Mouse (Mus musculus): ENCODE data around the gene Olfr358.

Olfr358 gene

DNA sequence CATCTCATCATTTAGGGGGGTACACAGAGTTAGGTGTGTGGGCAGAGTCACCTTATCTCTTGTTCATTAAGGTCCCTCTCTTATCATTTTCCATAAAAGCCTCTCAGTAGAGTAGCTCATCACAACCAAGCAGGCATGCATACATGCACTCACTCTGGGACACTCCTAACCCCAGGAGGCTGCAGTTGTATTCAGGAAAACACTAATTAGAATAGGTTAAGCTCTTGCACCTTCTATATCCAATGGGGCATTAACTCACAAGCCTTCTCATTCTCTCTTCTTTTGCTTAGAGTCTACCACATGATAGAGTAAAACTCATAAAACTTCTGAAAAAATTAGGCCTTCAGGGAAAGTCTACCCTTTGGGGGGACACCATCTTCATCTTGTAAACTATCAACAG is at the start of gene Olfr358:
TSS of gene Olfr358 (minus strand) at position 101 of the 400 bp plus-strand sequence.
- POLR2A ChIA-PET = no interaction called here
- CTCF ChIA-PET = no interaction called here

DNA sequence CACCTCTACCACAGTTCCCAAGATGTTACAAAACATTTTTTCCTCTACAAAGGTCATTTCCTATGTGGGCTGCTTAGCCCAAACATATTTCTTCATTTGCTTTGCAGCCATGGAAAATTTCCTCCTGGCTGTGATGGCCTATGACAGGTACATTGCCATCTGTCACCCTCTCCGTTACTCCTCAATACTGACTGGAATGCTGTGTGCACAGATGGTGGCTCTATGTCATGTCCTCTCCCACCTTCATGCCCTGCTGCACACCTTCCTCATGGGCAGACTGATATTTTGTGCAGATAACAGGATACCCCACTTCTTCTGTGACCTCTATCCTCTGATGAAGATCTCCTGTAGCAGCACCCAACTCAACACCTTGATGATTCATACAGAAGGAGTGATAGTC is 12.1 kb downstream of the Olfr358 start:
- POLR2A ChIA-PET = no interaction called here
- CTCF ChIA-PET = no interaction called here

DNA sequence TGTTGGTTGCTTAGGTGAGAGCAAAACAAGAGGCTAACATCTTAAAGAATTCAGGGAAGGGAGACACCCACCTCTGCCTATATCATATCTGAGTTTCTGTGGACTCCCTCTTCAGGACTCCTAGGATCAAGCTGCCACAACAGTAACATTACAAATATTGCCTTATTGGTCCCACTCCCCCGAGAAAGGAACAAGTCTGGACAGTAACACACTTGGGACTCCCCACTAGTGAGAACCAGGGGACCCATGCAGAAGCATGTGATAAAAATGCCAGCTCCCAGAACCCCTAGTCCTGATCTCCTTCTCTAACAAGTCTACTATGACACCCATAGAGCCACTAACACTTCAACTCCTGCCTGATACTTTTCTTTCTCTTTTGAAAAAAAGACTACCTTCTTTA is 15.6 kb downstream of the Olfr358 start, which contains the start of gene Olfr357:
TSS of gene Olfr357 (plus strand) at position 301 of the 400 bp plus-strand sequence.
- POLR2A ChIA-PET = interaction anchor here in 1 of 4 experiments (0.6 kb wide), 1 partner anchor 43 kb away, joined by 3 read pairs; no protein-coding TSS in a partner anchor
- CTCF ChIA-PET = interaction anchor here in 1 of 4 experiments (0.6 kb wide), 1 partner anchor 780 kb away, joined by 5 read pairs; no protein-coding TSS in a partner anchor
